Mouse (Mus musculus): ENCODE measurements around the gene Tmem262. TPM values are rescaled to one million over a fixed set of nuclear protein-coding genes. Genes with fewer than 3 reads are reported as not detected.
"Not testable (repeated sequence)": the region's sequence is repeated elsewhere in the genome, so short reads cannot be mapped to it uniquely, and the experiment has no call there.

The Tmem262 gene
- not detected in 2 replicates for polyA plus RNA-seq (2015; fragmentation: Nextera tagmentation; extraction: Ambion mirVana)

- H3K9me3 ChIP-seq (replicated peaks; ENCODE audit: control insufficient read depth, low read length) = no peaks in the 10 kb centered on the region
- H3K36me3 ChIP-seq (ENCODE audit: control insufficient read depth, insufficient read depth) = peaks cover 8% of the 10 kb centered on the region; the same call in 1 of the 2 replicates
- H3K27me3 ChIP-seq (ENCODE audit: control insufficient read depth, insufficient read depth, low read depth, low read length) = no peaks in the 10 kb centered on the region
- H3K4me1 ChIP-seq (ENCODE audit: control insufficient read depth, low read depth, low read length) = peaks cover 26% of the 10 kb centered on the region
- WGBS (ENCODE audit: insufficient replicate concordance) = 76% methylated on average over 12 of the region's 12 CpGs
- H3K9ac ChIP-seq (ENCODE audit: low read depth, low read length) = no peak within 1 kb of the TSS
- no peak for ATAC-seq (ENCODE audit: low read depth)
- no peak within 1 kb of the TSS for H3K4me3 ChIP-seq (ENCODE audit: low read depth, low read length)
- no peak within 1 kb of the TSS for H3K4me2 ChIP-seq (ENCODE audit: low read depth, low read length)
- H3K27ac ChIP-seq (ENCODE audit: low read length) = no peak within 1 kb of the TSS
Measured at GRCm38 (mm10) chr19:6079983-6080480, at the start of gene Tmem262. TSS of gene Tmem262 (plus strand) at chr19:6080033.

- H3K4me2 ChIP-seq (ENCODE audit: low read depth, low read length) = no peak overlapping the region
- no peaks in the 10 kb centered on the region for H3K36me3 ChIP-seq (ENCODE audit: control insufficient read depth, insufficient read depth)
- H3K4me3 ChIP-seq (ENCODE audit: low read depth, low read length) = no peak overlapping the region
- no peaks in the 10 kb centered on the region for H3K27me3 ChIP-seq (ENCODE audit: control insufficient read depth, insufficient read depth, low read depth, low read length)
- no peaks in the 10 kb centered on the region for H3K9me3 ChIP-seq (replicated peaks; ENCODE audit: control insufficient read depth, low read length)
- peaks cover under 1% of the 10 kb centered on the region; the same call in 1 of the 2 replicates for H3K4me1 ChIP-seq (ENCODE audit: control insufficient read depth, low read depth, low read length)
- no peak for ATAC-seq (ENCODE audit: low read depth)
- H3K9ac ChIP-seq (ENCODE audit: low read depth, low read length) = no peak overlapping the region
- H3K27ac ChIP-seq (ENCODE audit: low read length) = no peak overlapping the region
- 52% methylated on average over 12 of the region's 14 CpGs for WGBS (ENCODE audit: insufficient replicate concordance)
Measured at GRCm38 (mm10) chr19:6030520-6031280, 49.1 kb upstream of the Tmem262 start.

GRCm38 (mm10) chr19:6035966-6036585 lies 43.8 kb upstream of the Tmem262 start:
- 39% methylated on average over 9 of the region's 9 CpGs for WGBS (ENCODE audit: insufficient replicate concordance)
- H3K27ac ChIP-seq (ENCODE audit: low read length) = no peak overlapping the region

GRCm38 (mm10) chr19:6037695-6038094 lies 42.1 kb upstream of the Tmem262 start:
- Histone ChIP-seq H3K4me1 (ENCODE audit: control insufficient read depth, low read depth, low read length) (peaks cover 2% of the 10 kb centered on the region; the same call in 1 of the 2 replicates), H3K9ac (ENCODE audit: low read depth, low read length) (no peak overlapping the region), H3K36me3 (ENCODE audit: control insufficient read depth, insufficient read depth) (no peaks in the 10 kb centered on the region), H3K27me3 (ENCODE audit: control insufficient read depth, insufficient read depth, low read depth, low read length) (no peaks in the 10 kb centered on the region), H3K4me2 (ENCODE audit: low read depth, low read length) (no peak overlapping the region), H3K4me3 (ENCODE audit: low read depth, low read length) (no peak overlapping the region), H3K9me3 (replicated peaks; ENCODE audit: control insufficient read depth, low read length) (no peaks in the 10 kb centered on the region), H3K27ac (ENCODE audit: low read length) (no peak overlapping the region)
- ATAC-seq (ENCODE audit: low read depth) = no peak

More at GRCm38 (mm10) chr19:6035966-6036585, 43.8 kb upstream of the Tmem262 start:
- ATAC-seq (ENCODE audit: low read depth) = peak; percentile 27; the same call in 1 of the 2 replicates
- Histone ChIP-seq H3K36me3 (ENCODE audit: control insufficient read depth, insufficient read depth) (no peaks in the 10 kb centered on the region), H3K4me1 (ENCODE audit: control insufficient read depth, low read depth, low read length) (peaks cover 2% of the 10 kb centered on the region; the same call in 1 of the 2 replicates), H3K4me3 (ENCODE audit: low read depth, low read length) (no peak overlapping the region), H3K9ac (ENCODE audit: low read depth, low read length) (no peak overlapping the region), H3K4me2 (ENCODE audit: low read depth, low read length) (no peak overlapping the region), H3K9me3 (replicated peaks; ENCODE audit: control insufficient read depth, low read length) (no peaks in the 10 kb centered on the region), H3K27me3 (ENCODE audit: control insufficient read depth, insufficient read depth, low read depth, low read length) (no peaks in the 10 kb centered on the region)

GRCm38 (mm10) chr19:6038326-6038725 lies 41.5 kb upstream of the Tmem262 start:
- ATAC-seq (ENCODE audit: low read depth) = no peak
- Histone ChIP-seq H3K4me1 (ENCODE audit: control insufficient read depth, low read depth, low read length) (peaks cover 2% of the 10 kb centered on the region; the same call in 1 of the 2 replicates), H3K4me3 (ENCODE audit: low read depth, low read length) (no peak overlapping the region), H3K9ac (ENCODE audit: low read depth, low read length) (no peak overlapping the region), H3K9me3 (replicated peaks; ENCODE audit: control insufficient read depth, low read length) (no peaks in the 10 kb centered on the region), H3K36me3 (ENCODE audit: control insufficient read depth, insufficient read depth) (no peaks in the 10 kb centered on the region), H3K27me3 (ENCODE audit: control insufficient read depth, insufficient read depth, low read depth, low read length) (no peaks in the 10 kb centered on the region), H3K27ac (ENCODE audit: low read length) (no peak overlapping the region), H3K4me2 (ENCODE audit: low read depth, low read length) (no peak overlapping the region)
- 56% methylated on average over 7 of the region's 7 CpGs for WGBS (ENCODE audit: insufficient replicate concordance)

GRCm38 (mm10) chr19:6040002-6040401 lies 39.8 kb upstream of the Tmem262 start:
- Histone ChIP-seq H3K4me2 (ENCODE audit: low read depth, low read length) (no peak overlapping the region), H3K27me3 (ENCODE audit: control insufficient read depth, insufficient read depth, low read depth, low read length) (no peaks in the 10 kb centered on the region), H3K9me3 (replicated peaks; ENCODE audit: control insufficient read depth, low read length) (no peaks in the 10 kb centered on the region), H3K36me3 (ENCODE audit: control insufficient read depth, insufficient read depth) (no peaks in the 10 kb centered on the region), H3K4me3 (ENCODE audit: low read depth, low read length) (no peak overlapping the region), H3K27ac (ENCODE audit: low read length) (no peak overlapping the region), H3K9ac (ENCODE audit: low read depth, low read length) (no peak overlapping the region), H3K4me1 (ENCODE audit: control insufficient read depth, low read depth, low read length) (peaks cover 11% of the 10 kb centered on the region)
- ATAC-seq (ENCODE audit: low read depth) = no peak

- H3K4me1 ChIP-seq (ENCODE audit: control insufficient read depth, low read depth, low read length) = peaks cover 15% of the 10 kb centered on the region
- ATAC-seq (ENCODE audit: low read depth) = no peak
- H3K4me3 ChIP-seq (ENCODE audit: low read depth, low read length) = no peak overlapping the region
- H3K9ac ChIP-seq (ENCODE audit: low read depth, low read length) = no peak overlapping the region
- H3K36me3 ChIP-seq (ENCODE audit: control insufficient read depth, insufficient read depth) = no peaks in the 10 kb centered on the region
- H3K9me3 ChIP-seq (replicated peaks; ENCODE audit: control insufficient read depth, low read length) = no peaks in the 10 kb centered on the region
- no peaks in the 10 kb centered on the region for H3K27me3 ChIP-seq (ENCODE audit: control insufficient read depth, insufficient read depth, low read depth, low read length)
- no peak overlapping the region for H3K4me2 ChIP-seq (ENCODE audit: low read depth, low read length)
- WGBS (ENCODE audit: insufficient replicate concordance) = 83% methylated on average over 9 of the region's 9 CpGs
- no peak overlapping the region for H3K27ac ChIP-seq (ENCODE audit: low read length)
Measured at GRCm38 (mm10) chr19:6042293-6042692, 37.5 kb upstream of the Tmem262 start.

- not testable (repeated sequence) for H3K9ac ChIP-seq (ENCODE audit: low read depth, low read length); ATAC-seq (ENCODE audit: low read depth); H3K9me3 ChIP-seq (replicated peaks; ENCODE audit: control insufficient read depth, low read length); H3K27me3 ChIP-seq (ENCODE audit: control insufficient read depth, insufficient read depth, low read depth, low read length); H3K36me3 ChIP-seq (ENCODE audit: control insufficient read depth, insufficient read depth); H3K4me2 ChIP-seq (ENCODE audit: low read depth, low read length); H3K27ac ChIP-seq (ENCODE audit: low read length); H3K4me3 ChIP-seq (ENCODE audit: low read depth, low read length)
- 19% methylated on average over 4 of the region's 4 CpGs for WGBS (ENCODE audit: insufficient replicate concordance)
- peaks cover 32% of the 10 kb centered on the region for H3K4me1 ChIP-seq (ENCODE audit: control insufficient read depth, low read depth, low read length)
Measured at GRCm38 (mm10) chr19:6044102-6044501, 35.7 kb upstream of the Tmem262 start.

All from liver, embryonic 16.5 days (tissue).